Mouse (Mus musculus): ENCODE measurements around the gene Synj1. TPM values are rescaled to one million over a fixed set of nuclear protein-coding genes. Genes with fewer than 3 reads are reported as not detected.

Synj1 gene
- total and polyA plus RNA-seq, 2 experiments from 2014 or later: 50.5 to 58.1 TPM

DNA sequence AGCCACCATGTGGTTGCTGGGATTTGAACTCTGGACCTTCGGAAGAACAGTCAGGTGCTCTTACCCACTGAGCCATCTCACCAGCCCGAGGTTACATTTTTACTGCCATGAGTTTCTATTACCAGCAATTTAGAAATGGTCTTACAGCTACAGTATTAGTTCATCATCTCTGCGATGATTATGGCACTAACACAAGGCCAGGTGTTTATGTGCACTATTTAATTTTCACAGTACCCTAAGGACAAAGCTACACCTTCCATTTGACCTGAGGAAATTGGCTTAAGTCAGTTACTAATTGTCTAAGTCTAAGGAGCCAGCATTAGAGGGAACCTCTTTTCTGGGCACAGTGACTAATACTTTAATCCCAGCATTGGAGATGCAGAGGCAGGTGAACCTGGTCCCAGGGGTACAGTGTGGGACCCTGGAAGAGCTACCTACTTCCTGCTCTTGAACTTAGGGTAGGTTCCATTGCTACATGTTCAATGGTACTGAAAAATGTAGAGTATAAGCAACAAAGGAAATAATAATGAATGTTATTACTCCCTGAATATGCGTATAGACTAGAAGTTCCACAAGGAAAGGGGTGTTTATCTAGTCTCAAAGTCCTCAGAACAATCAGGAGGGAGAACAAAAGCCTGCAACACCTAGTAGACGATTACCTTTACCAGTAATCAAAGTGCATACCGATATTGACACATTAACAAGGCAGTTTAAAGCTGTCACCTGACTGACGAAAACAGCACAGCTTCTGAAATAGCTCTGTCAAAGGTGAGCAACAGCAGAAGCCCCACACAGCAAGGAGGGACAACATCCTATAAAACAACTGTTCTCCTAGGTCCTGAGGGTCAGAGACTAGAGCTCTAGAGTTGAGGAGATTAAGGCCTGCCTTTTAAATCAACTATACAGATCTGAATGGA is 14.5 kb downstream of the Synj1 start:
- Histone ChIP-seq H3K27me3 (ENCODE audit: insufficient read depth, low read length) (no peaks in the 10 kb centered on the region), H3K27ac (no peak overlapping the region), H3K4me1 (ENCODE audit: insufficient read depth, low read length) (no peaks in the 10 kb centered on the region), H3K4me3 (ENCODE audit: low read length) (no peak overlapping the region), H3K4me2 (ENCODE audit: low read depth, low read length) (no peak overlapping the region), H3K36me3 (ENCODE audit: insufficient read depth, low read length) (0 out of 2 replicates have a peak, but pooled peaks cover 7% of the 10 kb centered on the region), H3K9ac (replicated peaks; ENCODE audit: low read length) (no peak overlapping the region), H3K9me3 (ENCODE audit: low read length) (no peaks in the 10 kb centered on the region)
- DNase-seq (ENCODE audit: low spot score): no peak
- no peak for TF ChIP-seq CTCF (IDR thresholded peaks at IDR 0.05; ENCODE audit: low read depth)
- ATAC-seq: no peak
- 87% methylated on average over 7 of the region's 7 CpGs for WGBS

DNA sequence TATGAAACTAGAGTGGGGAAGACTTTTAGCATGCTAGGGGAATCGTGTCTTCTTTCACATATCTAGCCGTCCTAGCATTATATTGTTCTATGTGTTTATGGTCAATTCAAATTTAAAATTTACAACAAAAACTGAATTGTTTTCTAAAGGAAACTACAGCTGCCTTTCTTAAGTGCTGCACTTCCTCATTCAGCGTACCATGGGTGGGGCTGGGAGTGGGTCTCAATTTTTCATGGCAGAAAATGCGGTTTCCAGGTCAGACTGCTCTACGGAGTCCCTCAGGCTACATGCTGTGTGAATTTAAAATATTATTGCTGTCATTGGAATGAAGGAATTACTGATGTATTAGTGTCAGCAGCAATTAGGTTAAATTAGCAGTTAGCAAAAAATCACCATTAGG is 15.6 kb downstream of the Synj1 start:
- no peak overlapping the region for H3K4me3 ChIP-seq (ENCODE audit: low read length)
- DNase-seq (ENCODE audit: low spot score) (no peak), ATAC-seq (no peak)
- no peak overlapping the region for H3K27ac ChIP-seq
- no peak overlapping the region for H3K9ac ChIP-seq (replicated peaks; ENCODE audit: low read length)
- H3K36me3 ChIP-seq (ENCODE audit: insufficient read depth, low read length): 0 out of 2 replicates have a peak, but pooled peaks cover 7% of the 10 kb centered on the region
- H3K27me3 ChIP-seq (ENCODE audit: insufficient read depth, low read length): no peaks in the 10 kb centered on the region
- WGBS: 79% methylated on average over 5 of the region's 5 CpGs
- TF ChIP-seq CTCF (IDR thresholded peaks at IDR 0.05; ENCODE audit: low read depth): no peak
- no peaks in the 10 kb centered on the region for H3K4me1 ChIP-seq (ENCODE audit: insufficient read depth, low read length)
- no peak overlapping the region for H3K4me2 ChIP-seq (ENCODE audit: low read depth, low read length)
- H3K9me3 ChIP-seq (ENCODE audit: low read length): no peaks in the 10 kb centered on the region

GRCm38 (mm10) chr16:90995023-90995422 is 16.1 kb downstream of the Synj1 start:
- no peak for TF ChIP-seq CTCF (IDR thresholded peaks at IDR 0.05; ENCODE audit: low read depth)
- H3K27ac ChIP-seq: no peak overlapping the region
- no peak overlapping the region for H3K4me2 ChIP-seq (ENCODE audit: low read depth, low read length)
- no peak overlapping the region for H3K4me3 ChIP-seq (ENCODE audit: low read length)
- no peaks in the 10 kb centered on the region for H3K9me3 ChIP-seq (ENCODE audit: low read length)
- WGBS: 73% methylated on average over 4 of the region's 4 CpGs
- H3K9ac ChIP-seq (replicated peaks; ENCODE audit: low read length): no peak overlapping the region
- H3K27me3 ChIP-seq (ENCODE audit: insufficient read depth, low read length): no peaks in the 10 kb centered on the region
- DNase-seq (ENCODE audit: low spot score): no peak
- no peaks in the 10 kb centered on the region for H3K4me1 ChIP-seq (ENCODE audit: insufficient read depth, low read length)
- ATAC-seq: no peak
- peaks cover 11% of the 10 kb centered on the region; the same call in 1 of the 2 replicates for H3K36me3 ChIP-seq (ENCODE audit: insufficient read depth, low read length)

DNA sequence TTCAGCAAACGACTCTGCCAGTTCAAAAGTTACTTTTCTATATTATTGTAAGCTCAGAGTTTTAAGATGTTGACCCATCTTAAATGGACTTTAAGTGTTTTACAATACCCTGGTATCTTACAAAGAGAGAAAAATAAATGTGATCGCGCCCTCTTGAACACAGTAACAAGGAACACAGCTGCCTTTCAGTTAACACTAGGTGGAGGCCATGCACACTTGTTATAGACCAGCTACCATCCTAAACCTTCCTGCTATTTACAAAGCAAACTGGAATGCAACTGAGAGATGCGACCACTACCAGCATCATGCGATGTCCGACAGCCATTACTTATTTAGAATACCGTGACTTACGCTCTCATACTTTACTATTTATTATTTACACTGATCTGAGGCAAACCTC is 21.9 kb downstream of the Synj1 start:
- Histone ChIP-seq H3K4me2 (ENCODE audit: low read depth, low read length) (no peak overlapping the region), H3K27me3 (ENCODE audit: insufficient read depth, low read length) (no peaks in the 10 kb centered on the region), H3K9me3 (ENCODE audit: low read length) (no peaks in the 10 kb centered on the region), H3K4me3 (ENCODE audit: low read length) (no peak overlapping the region), H3K4me1 (ENCODE audit: insufficient read depth, low read length) (no peaks in the 10 kb centered on the region), H3K9ac (replicated peaks; ENCODE audit: low read length) (no peak overlapping the region), H3K36me3 (ENCODE audit: insufficient read depth, low read length) (peaks cover 18% of the 10 kb centered on the region; the same call in 1 of the 2 replicates), H3K27ac (no peak overlapping the region)
- DNase-seq (ENCODE audit: low spot score): no peak
- no peak for ATAC-seq
- no peak for TF ChIP-seq CTCF (IDR thresholded peaks at IDR 0.05; ENCODE audit: low read depth)
- 95% methylated on average over 8 of the region's 8 CpGs for WGBS

DNA sequence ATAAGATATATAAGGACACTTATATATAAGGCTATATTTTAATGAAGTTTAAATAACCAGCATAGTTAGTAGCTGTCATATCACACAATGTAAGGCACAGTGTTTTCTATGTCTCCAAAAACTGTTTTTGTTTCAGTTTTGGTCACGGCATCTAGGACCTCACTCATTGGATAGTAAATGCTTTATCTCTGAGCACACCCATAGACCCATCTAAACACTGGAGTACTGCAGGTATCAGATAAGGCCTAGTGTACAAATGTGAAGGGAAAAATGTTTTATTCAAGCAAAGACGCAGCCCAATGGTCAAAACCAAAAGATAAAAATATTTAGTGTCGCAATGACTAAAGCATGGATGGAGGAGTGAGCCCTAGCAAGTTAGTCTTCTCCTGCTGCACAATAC is 22.4 kb downstream of the Synj1 start:
- Histone ChIP-seq H3K4me2 (ENCODE audit: low read depth, low read length) (no peak overlapping the region), H3K9me3 (ENCODE audit: low read length) (no peaks in the 10 kb centered on the region), H3K27ac (no peak overlapping the region), H3K4me1 (ENCODE audit: insufficient read depth, low read length) (no peaks in the 10 kb centered on the region), H3K4me3 (ENCODE audit: low read length) (no peak overlapping the region), H3K9ac (replicated peaks; ENCODE audit: low read length) (no peak overlapping the region), H3K36me3 (ENCODE audit: insufficient read depth, low read length) (peaks cover 18% of the 10 kb centered on the region; the same call in 1 of the 2 replicates), H3K27me3 (ENCODE audit: insufficient read depth, low read length) (no peaks in the 10 kb centered on the region)
- TF ChIP-seq CTCF (IDR thresholded peaks at IDR 0.05; ENCODE audit: low read depth): no peak
- ATAC-seq (no peak), DNase-seq (ENCODE audit: low spot score) (no peak)
- WGBS: 93% methylated on average over 3 of the region's 3 CpGs

- Histone ChIP-seq H3K9ac (replicated peaks; ENCODE audit: low read length) (no peak overlapping the region), H3K4me2 (ENCODE audit: low read depth, low read length) (no peak overlapping the region), H3K9me3 (ENCODE audit: low read length) (no peaks in the 10 kb centered on the region), H3K4me3 (ENCODE audit: low read length) (no peak overlapping the region), H3K27me3 (ENCODE audit: insufficient read depth, low read length) (no peaks in the 10 kb centered on the region), H3K27ac (no peak overlapping the region), H3K4me1 (ENCODE audit: insufficient read depth, low read length) (no peaks in the 10 kb centered on the region), H3K36me3 (ENCODE audit: insufficient read depth, low read length) (peaks cover 14% of the 10 kb centered on the region; the same call in 1 of the 2 replicates)
- WGBS: 91% methylated on average over 8 of the region's 8 CpGs
- no peak for TF ChIP-seq CTCF (IDR thresholded peaks at IDR 0.05; ENCODE audit: low read depth)
- no peak for DNase-seq (ENCODE audit: low spot score)
- no peak for ATAC-seq
Measured at GRCm38 (mm10) chr16:90988039-90988438, 23.1 kb downstream of the Synj1 start.

DNA sequence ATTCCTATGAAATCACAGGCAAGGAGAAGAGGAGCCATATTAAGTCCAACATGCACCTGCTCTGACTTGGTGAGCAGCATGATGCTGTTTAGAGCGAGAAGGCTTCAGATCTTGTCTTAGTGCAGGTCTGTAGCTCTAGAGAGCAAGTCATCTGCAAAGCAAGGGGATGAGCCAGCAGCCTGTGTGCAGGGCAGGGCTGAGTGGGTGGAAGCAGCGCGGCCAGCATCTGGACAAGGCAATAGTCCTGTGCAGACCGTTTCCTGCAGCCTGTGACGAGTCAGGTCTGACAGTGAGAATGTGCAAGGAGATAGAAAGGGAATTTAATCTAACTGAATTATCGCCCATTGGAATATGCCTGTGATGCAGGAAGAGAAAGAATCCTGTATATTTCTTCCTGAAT is 40.1 kb downstream of the Synj1 start:
- no peak overlapping the region for H3K4me3 ChIP-seq (ENCODE audit: low read length)
- no peaks in the 10 kb centered on the region for H3K27me3 ChIP-seq (ENCODE audit: insufficient read depth, low read length)
- no peaks in the 10 kb centered on the region for H3K4me1 ChIP-seq (ENCODE audit: insufficient read depth, low read length)
- ATAC-seq (no peak), DNase-seq (ENCODE audit: low spot score) (no peak)
- TF ChIP-seq CTCF (IDR thresholded peaks at IDR 0.05; ENCODE audit: low read depth): no peak
- no peak overlapping the region for H3K4me2 ChIP-seq (ENCODE audit: low read depth, low read length)
- H3K9me3 ChIP-seq (ENCODE audit: low read length): no peaks in the 10 kb centered on the region
- H3K9ac ChIP-seq (replicated peaks; ENCODE audit: low read length): no peak overlapping the region
- peaks cover 48% of the 10 kb centered on the region for H3K36me3 ChIP-seq (ENCODE audit: insufficient read depth, low read length)
- WGBS: 91% methylated on average over 6 of the region's 6 CpGs
- no peak overlapping the region for H3K27ac ChIP-seq
